Comparison of ENCODE assay signal across 13 mouse cellular contexts in genomic region chr11:110482649-110483048, GRCm38 (mm10).
"Had no signal": no experiment of that assay in that cellular context is flagged by ENCODE, and none has a peak within 500 bp of the region (broad histone marks: within the 10 kb centered on the region; RNA-seq: fewer than 3 reads in every experiment).

No protein-coding gene starts in this region.

- H3K27ac ChIP-seq: left cerebral cortex, adult 2 months; macrophage; midbrain, embryonic 12.5 days; midbrain, embryonic 15.5 days; neural tube, embryonic 12.5 days; neural tube, embryonic 15.5 days; stomach, embryonic 15.5 days had no signal

- H3K9ac ChIP-seq: liver, embryonic 12.5 days; lung, embryonic 14.5 days; midbrain, embryonic 12.5 days; midbrain, embryonic 15.5 days; neural tube, embryonic 12.5 days; neural tube, embryonic 15.5 days; stomach, embryonic 15.5 days had no signal

- H3K4me2 ChIP-seq: liver, embryonic 12.5 days; lung, embryonic 14.5 days; midbrain, embryonic 12.5 days; midbrain, embryonic 15.5 days; neural tube, embryonic 12.5 days; neural tube, embryonic 15.5 days; stomach, embryonic 15.5 days had no signal

- H3K27me3 ChIP-seq: liver, embryonic 12.5 days; midbrain, embryonic 15.5 days; stomach, embryonic 15.5 days had no signal

- DNase-seq: right cerebral cortex, adult 18-20 months; right cerebral cortex, postnatal 14 days; right cerebral cortex, postnatal 4 days had no signal

- H3K4me3 ChIP-seq: left cerebral cortex, adult 2 months; liver, embryonic 12.5 days; midbrain, embryonic 12.5 days; midbrain, embryonic 15.5 days; neural tube, embryonic 12.5 days; neural tube, embryonic 15.5 days; stomach, embryonic 15.5 days had no signal

- H3K36me3 ChIP-seq: midbrain, embryonic 12.5 days; midbrain, embryonic 15.5 days; neural tube, embryonic 12.5 days; neural tube, embryonic 15.5 days; stomach, embryonic 15.5 days had no signal

- H3K9me3 ChIP-seq: liver, embryonic 12.5 days; midbrain, embryonic 12.5 days; midbrain, embryonic 15.5 days; neural tube, embryonic 12.5 days; neural tube, embryonic 15.5 days; stomach, embryonic 15.5 days had no signal

- ATAC-seq: intestine, postnatal 0 days; midbrain, embryonic 15.5 days had no signal
